Mouse (Mus musculus) CH12.LX (cell line): ENCODE results near the gene Vmn1r212. TPM values are rescaled to one million over a fixed set of nuclear protein-coding genes. Genes with fewer than 3 reads are reported as not detected.

Experiments used
- DNase-seq: peaks from one replicate; pipeline ENCODE4 v3.0.0-alpha.2; 2013; ENCODE audit errors: extremely low read depth
- H3K27ac ChIP-seq: 2 replicates; pipeline ENCODE4 v1.5.1; 2012; ENCODE audit warnings: low read depth, mild to moderate bottlenecking, control low read depth, moderate library complexity; ENCODE audit not compliant: insufficient read depth
- H3K27me3 ChIP-seq: replicated peaks from 2 replicates; pipeline ENCODE3; 2012; ENCODE audit warnings: inconsistent platforms
- H3K36me3 ChIP-seq, 2 experiments: replicated peaks in 1 of 2; 2 replicates each; pipeline versions ENCODE3 to v1.6.1; 2012; ENCODE audit warnings: inconsistent platforms in 1 of 2, low read length in 1 of 2, mild to moderate bottlenecking in 1 of 2, mixed read lengths in 1 of 2, moderate library complexity in 1 of 2; ENCODE audit not compliant: control insufficient read depth in 1 of 2, insufficient read depth in 1 of 2
- H3K4me1 ChIP-seq, 2 experiments: 2 replicates each; pipeline ENCODE4 v1.6.1; 2012; ENCODE audit warnings: inconsistent platforms in 1 of 2, moderate library complexity in 1 of 2; ENCODE audit not compliant: insufficient read depth in 2 of 2, control insufficient read depth in 1 of 2
- H3K4me2 ChIP-seq: 2 replicates; pipeline ENCODE4 v1.6.1; 2012; ENCODE audit warnings: low read depth, mild to moderate bottlenecking, control low read depth; ENCODE audit not compliant: poor library complexity, insufficient read depth, severe bottlenecking
- H3K4me3 ChIP-seq, 3 experiments: fragments of 150-350 bp in 1 of 3; sonication (generic) in 1 of 3; replicated peaks in 1 of 3; 2 replicates each; pipeline versions ENCODE3 to v1.5.1; 2011 to 2012; ENCODE audit warnings: low read depth in 2 of 3, low read length in 2 of 3, mild to moderate bottlenecking in 2 of 3, moderate library complexity in 2 of 3, control low read depth in 1 of 3, improper control_type of control experiment in 1 of 3, inconsistent platforms in 1 of 3, mixed read lengths in 1 of 3; ENCODE audit not compliant: poor library complexity in 1 of 3
- H3K79me2 ChIP-seq: replicated peaks from 2 replicates; pipeline ENCODE4 v1.6.1; 2012; ENCODE audit warnings: mild to moderate bottlenecking, moderate library complexity; ENCODE audit not compliant: control insufficient read depth, poor library complexity, insufficient read depth, severe bottlenecking; ENCODE audit errors: extremely low read depth
- H3K9ac ChIP-seq: 2 replicates; pipeline ENCODE4 v1.6.1; 2012; ENCODE audit warnings: low read depth, mild to moderate bottlenecking, control low read depth, moderate library complexity; ENCODE audit not compliant: insufficient read depth
- H3K9me3 ChIP-seq: replicated peaks from 2 replicates; pipeline ENCODE3; 2012; ENCODE audit warnings: low read length, inconsistent platforms, mixed read lengths
- CHD1 ChIP-seq: IDR thresholded peaks from 2 replicates; pipeline ENCODE4 v1.6.1; 2012; ENCODE audit warnings: low read depth, low read length, improper control_type of control experiment, inconsistent platforms
- EP300 ChIP-seq: IDR thresholded peaks from 2 replicates; pipeline ENCODE4 v1.6.1; 2011; ENCODE audit warnings: low read length, improper control_type of control experiment
- ETS1 ChIP-seq: conservative IDR thresholded peaks from 2 replicates; pipeline ENCODE4 v1.6.1; 2012; ENCODE audit warnings: low read depth, mild to moderate bottlenecking, inconsistent platforms, low read length, improper control_type of control experiment, moderate library complexity
- GABPA ChIP-seq: IDR thresholded peaks from 2 replicates; pipeline ENCODE4 v1.6.1; 2012; ENCODE audit warnings: low read depth, low read length, improper control_type of control experiment, inconsistent platforms; ENCODE audit not compliant: insufficient replicate concordance
- IRF4 ChIP-seq: IDR thresholded peaks from 2 replicates; pipeline ENCODE4 v1.6.1; 2014; ENCODE audit warnings: low read depth, mild to moderate bottlenecking, inconsistent platforms, low read length, improper control_type of control experiment
- JUND ChIP-seq: conservative IDR thresholded peaks from 2 replicates; pipeline ENCODE4 v1.6.1; 2011; ENCODE audit warnings: low read depth, low read length, improper control_type of control experiment
- KAT2A ChIP-seq: IDR thresholded peaks from 2 replicates; pipeline ENCODE4 v1.6.1; 2012; ENCODE audit warnings: low read length, improper control_type of control experiment, inconsistent platforms; ENCODE audit not compliant: insufficient replicate concordance
- MAFK ChIP-seq: IDR thresholded peaks from 2 replicates; pipeline ENCODE4 v1.6.1; 2011; ENCODE audit warnings: low read length, improper control_type of control experiment; ENCODE audit not compliant: insufficient replicate concordance
- MAX ChIP-seq: IDR thresholded peaks from 2 replicates; pipeline ENCODE4 v1.6.1; 2011; ENCODE audit warnings: low read length, improper control_type of control experiment
- MEF2A ChIP-seq: IDR thresholded peaks from 2 replicates; pipeline ENCODE4 v1.6.1; 2014; ENCODE audit warnings: low read depth, mild to moderate bottlenecking, inconsistent platforms, low read length, improper control_type of control experiment, borderline replicate concordance
- MXI1 ChIP-seq: IDR thresholded peaks from 2 replicates; pipeline ENCODE4 v1.6.1; 2011; ENCODE audit warnings: mild to moderate bottlenecking, low read depth, low read length, improper control_type of control experiment
- POLR2AphosphoS2 ChIP-seq: IDR thresholded peaks from 2 replicates; pipeline ENCODE4 v1.6.1; 2011; ENCODE audit warnings: low read depth, low read length, improper control_type of control experiment
- SIN3A ChIP-seq: IDR thresholded peaks from 2 replicates; pipeline ENCODE4 v1.6.1; 2012; ENCODE audit warnings: low read length, improper control_type of control experiment, inconsistent platforms
- SMC3 ChIP-seq: IDR thresholded peaks from 2 replicates; pipeline ENCODE4 v1.6.1; 2011; ENCODE audit warnings: low read depth, low read length, improper control_type of control experiment
- TBP ChIP-seq: conservative IDR thresholded peaks from 2 replicates; pipeline ENCODE4 v1.6.1; 2011; ENCODE audit warnings: low read depth, low read length, improper control_type of control experiment
- TCF12 ChIP-seq: IDR thresholded peaks from 2 replicates; pipeline ENCODE4 v1.6.1; 2014; ENCODE audit warnings: low read depth, mild to moderate bottlenecking, inconsistent platforms, low read length, improper control_type of control experiment
- UBTF ChIP-seq: IDR thresholded peaks from 2 replicates; pipeline ENCODE4 v1.6.1; 2012; ENCODE audit warnings: low read depth, mild to moderate bottlenecking, inconsistent platforms, low read length, improper control_type of control experiment, moderate library complexity
- USF1 ChIP-seq: IDR thresholded peaks from 2 replicates; pipeline ENCODE4 v1.6.1; 2014; ENCODE audit warnings: low read depth, mild to moderate bottlenecking, inconsistent platforms, low read length, improper control_type of control experiment
- USF2 ChIP-seq: conservative IDR thresholded peaks from 2 replicates; pipeline ENCODE4 v1.6.1; 2011; ENCODE audit warnings: low read depth, low read length, improper control_type of control experiment
- ZKSCAN1 ChIP-seq: IDR thresholded peaks from 2 replicates; pipeline ENCODE4 v1.6.1; 2012; ENCODE audit warnings: low read depth, inconsistent platforms, low read length, improper control_type of control experiment, borderline replicate concordance
- ZMIZ1 ChIP-seq: IDR thresholded peaks from 2 replicates; pipeline ENCODE4 v1.6.1; 2012; ENCODE audit warnings: low read depth, mild to moderate bottlenecking, inconsistent platforms, low read length, improper control_type of control experiment
- ZNF384 ChIP-seq: IDR thresholded peaks from 2 replicates; pipeline ENCODE4 v1.6.1; 2012; ENCODE audit warnings: low read depth, low read length, improper control_type of control experiment, inconsistent platforms
- dilution Hi-C: fragments of 300-500 bp; cut with MboI; formaldehyde crosslinking; loops from 2 replicates; pipeline ENCODE4 v1.14.3; 2020; ENCODE audit warnings: low sequenced_read_pairs; ENCODE audit not compliant: extremely low pct_unique_long_range_greater_than_20kb, extremely low pct_ligation_motif_present
- in situ Hi-C: fragments of 300-500 bp; cut with MboI; formaldehyde crosslinking; loops from 3 replicates; pipeline ENCODE4 v1.14.3; 2019; ENCODE audit warnings: low sequenced_read_pairs, low pct_ligation_motif_present, low pct_unique_long_range_greater_than_20kb, mixed read lengths
- polyA plus RNA-seq: library from polyadenylated mRNA; unstranded; fragments of >175 nt; gene quantifications from 2 replicates; pipeline ENCODE4 v1.2.1, GENCODE M21; 2012; ENCODE audit warnings: low read depth; ENCODE audit not compliant: insufficient read length
- total RNA-seq, 2 experiments: library from RNA; depleted of rRNA; stranded (reverse); fragments of 300-350 nt in 1 of 2; fragments of >200 nt in 1 of 2; gene quantifications; 2 replicates each; pipeline ENCODE4 v1.2.3; 2012 to 2014

Gene Vmn1r212
- total and polyA plus RNA-seq, 3 experiments, result not detected

- no peaks in the 10 kb centered on the region for H3K27me3 ChIP-seq
These were observed 26.5 kb downstream of the Vmn1r212 start, which contains the start of gene Vmn1r211 for GRCm38 (mm10) chr13:22857461-22857860. Vmn1r211 (minus strand) TSS chr13:22857561.

DNA sequence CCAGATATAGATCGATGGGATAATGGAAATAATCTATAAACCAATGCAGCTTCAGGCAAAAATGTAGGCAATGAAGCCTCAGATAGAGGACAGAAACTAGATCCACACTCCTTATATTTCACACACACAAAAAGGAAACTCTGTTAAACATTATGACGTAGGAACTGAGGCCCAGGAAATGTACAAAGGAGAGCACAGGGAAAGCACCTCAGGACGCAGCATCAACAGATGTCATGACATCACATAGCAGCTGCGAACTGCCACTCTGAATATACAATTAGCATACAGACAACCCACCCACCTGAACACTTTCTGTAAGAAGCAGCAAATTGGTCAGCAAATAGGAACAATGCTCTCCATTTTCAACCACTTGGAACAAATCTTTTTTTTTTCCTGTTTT is 29.2 kb downstream of the Vmn1r212 start:
- H3K9ac ChIP-seq, result no peak overlapping the region
- dilution Hi-C loops, result no loop called here
- H3K36me3 ChIP-seq, result no peaks in the 10 kb centered on the region
- H3K4me3 ChIP-seq, result no peak overlapping the region
- H3K9me3 ChIP-seq, result no peaks in the 10 kb centered on the region
- no peaks in the 10 kb centered on the region for H3K27me3 ChIP-seq
- in situ Hi-C loops, result loop anchor here (10.0 kb wide), 1 partner anchor 550 kb away; no protein-coding TSS in a partner anchor
- peaks cover 3 to 37% of the 10 kb centered on the region in 2 experiments; a peak in 3 of 4 replicates for H3K4me1 ChIP-seq
- no peak overlapping the region for H3K27ac ChIP-seq
- H3K79me2 ChIP-seq, result no peaks in the 10 kb centered on the region
- DNase-seq, result peak; percentile 59
- H3K4me2 ChIP-seq, result no peak overlapping the region
- peak; percentile 32; the same call in 1 of the 2 replicates for TF ChIP-seq IRF4
- TF ChIP-seq JUND, result no peak
- TF ChIP-seq GABPA, result peak; percentile 36; the same call in 1 of the 2 replicates
- 0 out of 2 replicates have a peak, but pooled peaks have one; percentile 15 for TF ChIP-seq MEF2A
- no peak for TF ChIP-seq KAT2A
- no peak for TF ChIP-seq ZNF384
- TF ChIP-seq EP300, result peak; percentile 62; the same call in 1 of the 2 replicates
- TF ChIP-seq TCF12, result peak; percentile 51; the same call in 1 of the 2 replicates
- peak; percentile 77 for TF ChIP-seq ETS1
- no peak for TF ChIP-seq SIN3A

More at GRCm38 (mm10) chr13:22857461-22857860, 26.5 kb downstream of the Vmn1r212 start, which contains the start of gene Vmn1r211:
- no peak within 1 kb of the TSS for H3K9ac ChIP-seq
- no peaks in the 10 kb centered on the region for H3K36me3 ChIP-seq
- H3K79me2 ChIP-seq, result no peaks in the 10 kb centered on the region
- H3K4me1 ChIP-seq, result peaks cover 3 to 43% of the 10 kb centered on the region in 2 experiments; a peak in 3 of 4 replicates
- in situ Hi-C loops, result loop anchor here (10.0 kb wide), 1 partner anchor 547 kb away; no protein-coding TSS in a partner anchor
- H3K9me3 ChIP-seq, result no peaks in the 10 kb centered on the region
- dilution Hi-C loops, result no loop called here
- no peak for TF ChIP-seq MXI1
- TF ChIP-seq POLR2AphosphoS2, result no peak
- no peak for TF ChIP-seq CHD1
- TF ChIP-seq, all 38 proteins: peak for 0
- no peak within 1 kb of the TSS; the same call in 1 of the 2 replicates for H3K4me2 ChIP-seq
- no peak within 1 kb of the TSS for H3K27ac ChIP-seq
- no peak within 1 kb of the TSS for H3K4me3 ChIP-seq
- DNase-seq, result no peak

DNA sequence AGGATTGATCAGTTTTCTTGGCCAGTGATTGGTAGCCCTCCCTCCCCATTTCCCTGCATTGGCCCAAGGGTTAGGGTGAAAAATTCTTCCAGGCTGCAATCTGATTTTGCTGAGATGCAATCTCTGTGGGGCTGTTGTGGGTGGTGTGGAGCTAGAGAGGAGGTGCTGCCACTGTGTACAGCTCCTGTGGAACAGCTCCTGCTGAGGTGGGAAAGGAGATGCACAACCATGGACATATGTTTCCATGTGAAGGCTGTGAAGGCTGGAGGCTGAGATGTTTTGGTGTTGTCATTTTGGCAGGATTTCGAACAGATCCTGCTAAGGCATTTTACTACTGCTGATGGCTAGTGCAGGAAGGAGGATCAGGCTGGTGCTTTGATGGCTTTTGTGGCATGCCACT is 37.2 kb downstream of the Vmn1r212 start:
- no peak overlapping the region for H3K4me2 ChIP-seq
- TF ChIP-seq TBP (no peak), USF2 (no peak), IRF4 (no peak), ZMIZ1 (no peak), ZKSCAN1 (no peak), MAX (no peak), MAFK (no peak), UBTF (no peak), SMC3 (no peak), USF1 (no peak)

More for the DNA sequence above, 37.2 kb downstream of the Vmn1r212 start:
- no peak overlapping the region for H3K27ac ChIP-seq
- dilution Hi-C loops (no loop called here), in situ Hi-C loops (no loop called here)
- H3K9me3 ChIP-seq, result no peaks in the 10 kb centered on the region
- no peak overlapping the region for H3K4me3 ChIP-seq
- H3K27me3 ChIP-seq, result no peaks in the 10 kb centered on the region
- DNase-seq, result no peak
- H3K4me1 ChIP-seq, result no peaks in the 10 kb centered on the region
- no peaks in the 10 kb centered on the region for H3K79me2 ChIP-seq
- no peaks in the 10 kb centered on the region for H3K36me3 ChIP-seq
- no peak overlapping the region for H3K9ac ChIP-seq
